Mouse (Mus musculus) kidney, adult 10 weeks (tissue): ENCODE data around the gene Akr1c6. TPM values are rescaled to one million over a fixed set of nuclear protein-coding genes. Genes with fewer than 3 reads are reported as not detected.

Experiments
- polyA plus RNA-seq: library from polyadenylated mRNA; stranded (reverse); fragments of 350-450 nt; fragmentation: Illumina TruSeq; extraction: RNeasy Lipid Tissue Mini Kit (QIAGEN cat#74804); gene quantifications from one replicate; pipeline ENCODE4 v1.2.3, GENCODE M21; 2014; ENCODE audit warnings: low read depth, low replicate concordance

Akr1c6 gene
- 2.0 TPM for polyA plus RNA-seq

DNA sequence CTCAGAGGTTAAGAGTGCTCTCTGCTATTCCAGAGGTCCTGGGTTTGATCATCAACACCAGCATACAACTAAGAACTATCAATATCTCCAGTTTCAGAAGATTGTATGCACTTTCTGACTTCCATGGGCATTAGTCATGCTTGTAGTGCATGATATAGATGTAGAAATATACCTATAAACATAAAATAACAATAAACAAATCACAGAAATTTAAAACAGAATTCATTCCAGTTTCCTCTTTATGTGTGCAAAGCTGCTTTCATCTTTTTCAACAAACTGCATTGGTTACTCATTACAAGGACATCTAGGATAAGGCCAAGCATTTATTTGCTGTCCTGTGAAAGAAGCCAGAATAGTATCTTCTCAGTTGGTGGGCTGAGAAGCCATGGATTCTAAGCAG, at the start of gene Akr1c6:
Gene Akr1c6, plus strand, starts transcription at position 301 of the 400 bp plus-strand sequence.

Other genes with a start within 250 kb of the Akr1c6 start
- 54.3 TPM for gene Akr1c13, start 243.2 kb upstream of the Akr1c6 start, polyA plus RNA-seq
- 184 TPM for gene Akr1c19, start 205.6 kb upstream of the Akr1c6 start, polyA plus RNA-seq
- 21.1 TPM for gene Akr1c12, start 154.9 kb upstream of the Akr1c6 start, polyA plus RNA-seq
- gene Akr1c20, start 89.0 kb downstream of the Akr1c6 start, polyA plus RNA-seq, result 10.9 TPM
- 3,787 TPM for gene Akr1c21, start 139.8 kb downstream of the Akr1c6 start, polyA plus RNA-seq
- 89.1 TPM for gene Akr1e1, start 174.9 kb downstream of the Akr1c6 start, polyA plus RNA-seq